Mouse (Mus musculus) 3T3-L1 (cell line): ENCODE measurements around the gene Tspan9.

Experiments
- DNase-seq: peaks from one replicate; pipeline ENCODE4 v3.0.0-alpha.2; 2015; ENCODE audit warnings: low read depth, low spot score

Gene Tspan9

DNA sequence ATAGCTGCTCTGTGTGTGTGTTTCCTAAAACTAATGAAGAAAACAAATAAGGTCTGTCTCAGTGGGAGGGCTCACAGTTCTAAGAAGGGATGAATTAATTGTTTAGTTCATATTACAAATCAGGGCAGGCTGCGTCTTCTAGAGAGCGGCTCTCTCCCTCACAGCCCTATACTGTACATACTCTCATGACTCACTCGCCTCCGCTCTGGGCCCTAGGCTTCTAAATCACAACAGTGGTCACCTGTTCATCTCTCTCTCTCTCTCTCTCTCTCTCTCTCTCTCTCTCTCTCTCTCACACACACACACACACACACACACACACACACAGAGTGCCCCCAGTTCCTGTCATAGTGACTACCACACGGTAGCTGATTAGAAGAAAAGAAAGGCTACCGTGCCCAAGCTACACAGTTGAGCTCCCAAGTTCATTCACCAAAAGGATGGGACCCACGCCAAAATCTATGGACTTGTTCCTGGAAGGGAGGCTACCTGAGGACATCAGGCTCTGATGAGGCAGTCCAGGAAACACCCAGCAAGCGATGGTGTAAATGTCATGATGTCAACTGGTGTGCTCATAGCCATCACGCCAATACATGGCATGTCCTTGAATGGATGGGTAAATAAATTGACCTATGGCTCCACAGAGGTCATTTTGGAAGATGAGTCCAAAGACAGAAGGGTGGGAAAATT is 104.2 kb downstream of the Tspan9 start:
- peak; percentile 21 for DNase-seq

DNA sequence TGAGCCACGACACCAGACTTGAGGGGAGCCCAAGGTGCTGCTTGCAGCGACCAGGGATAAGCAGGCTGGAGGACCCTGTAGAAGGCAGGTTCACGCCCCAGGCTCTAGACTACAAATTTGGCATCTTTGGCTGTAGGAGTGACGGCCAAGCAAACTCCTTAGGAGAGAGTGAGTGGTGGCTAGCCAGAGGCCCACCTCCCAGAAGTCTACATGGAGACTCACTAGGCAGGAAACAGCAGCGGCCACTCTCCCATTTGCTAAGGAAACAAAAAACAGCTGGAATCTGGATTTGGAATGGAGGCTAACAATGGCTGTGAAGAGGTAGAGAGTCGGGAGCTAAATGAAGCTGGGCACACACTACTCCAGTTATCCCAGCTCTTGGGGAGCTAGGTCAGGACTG is 104.8 kb downstream of the Tspan9 start:
- DNase-seq = no peak

DNA sequence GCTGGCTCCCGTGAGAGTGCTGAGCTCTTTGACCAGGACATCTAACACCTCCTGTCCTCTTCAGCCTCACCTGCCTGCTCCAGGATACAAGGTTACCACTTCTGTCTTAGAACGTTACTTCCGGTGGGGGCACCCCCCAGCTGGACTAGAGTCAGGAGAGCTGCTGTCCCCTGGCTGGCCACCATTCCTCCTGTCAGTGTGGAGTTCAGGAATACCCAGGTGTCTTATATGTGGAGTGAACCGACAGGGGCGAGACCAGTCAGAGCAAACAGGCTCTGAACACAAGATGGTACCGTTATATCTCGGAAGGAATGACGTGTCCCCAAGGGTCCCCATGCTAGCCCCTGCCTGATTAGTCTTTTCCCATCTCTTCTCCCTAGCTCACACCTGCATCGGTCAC is 106.8 kb downstream of the Tspan9 start:
- no peak for DNase-seq

DNA sequence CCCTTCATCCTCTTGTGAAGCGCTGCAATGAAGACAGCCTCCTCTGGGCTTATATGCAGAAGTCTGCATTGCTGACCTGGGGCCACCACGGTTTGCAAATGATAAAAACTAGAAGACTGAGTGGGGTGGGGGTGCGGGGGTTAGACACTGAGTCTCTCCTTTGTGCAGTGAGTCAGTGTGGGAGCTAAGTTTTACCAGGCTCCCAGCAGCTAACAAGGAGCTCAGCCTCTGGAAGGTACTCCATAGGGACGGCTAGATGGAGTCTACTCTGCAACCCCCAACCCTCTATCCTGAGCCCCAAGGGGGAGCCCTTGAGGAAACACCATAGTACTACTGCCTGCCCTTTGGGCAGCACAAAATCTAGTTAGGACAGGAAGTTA is 107.5 kb downstream of the Tspan9 start:
- peak; percentile 74 for DNase-seq

DNA sequence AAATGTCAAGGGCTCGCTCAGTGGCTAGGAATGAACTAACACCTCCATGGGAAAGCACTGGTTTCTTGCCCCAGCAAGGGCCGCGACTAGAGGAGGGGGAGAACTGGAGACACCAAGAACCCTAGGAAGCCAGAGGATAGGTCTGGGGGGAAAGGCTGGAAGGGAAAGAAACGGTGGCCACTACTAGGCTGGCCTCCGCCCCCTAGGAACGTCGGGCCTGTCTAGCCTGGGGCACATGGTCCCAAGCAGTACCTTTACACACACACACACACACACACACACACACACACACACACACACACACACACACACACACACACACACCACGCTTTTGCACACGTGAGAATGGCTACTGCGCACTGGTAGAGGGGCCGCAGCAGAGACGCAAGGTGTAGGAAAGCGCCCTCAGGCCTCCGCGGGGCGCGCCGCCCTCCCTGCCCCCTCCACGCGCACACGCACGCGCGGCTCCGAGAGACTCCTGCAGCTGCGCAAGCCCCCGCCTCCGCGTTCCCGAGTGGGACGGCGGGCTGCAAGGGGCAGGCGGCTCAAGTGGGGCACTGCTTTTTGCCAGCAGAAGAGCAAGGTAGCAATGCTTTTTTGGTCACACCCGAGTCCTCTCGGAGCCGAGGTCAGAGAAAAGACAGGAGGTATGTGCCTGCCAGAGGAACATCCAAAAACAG is 108.0 kb downstream of the Tspan9 start:
- no peak for DNase-seq

DNA sequence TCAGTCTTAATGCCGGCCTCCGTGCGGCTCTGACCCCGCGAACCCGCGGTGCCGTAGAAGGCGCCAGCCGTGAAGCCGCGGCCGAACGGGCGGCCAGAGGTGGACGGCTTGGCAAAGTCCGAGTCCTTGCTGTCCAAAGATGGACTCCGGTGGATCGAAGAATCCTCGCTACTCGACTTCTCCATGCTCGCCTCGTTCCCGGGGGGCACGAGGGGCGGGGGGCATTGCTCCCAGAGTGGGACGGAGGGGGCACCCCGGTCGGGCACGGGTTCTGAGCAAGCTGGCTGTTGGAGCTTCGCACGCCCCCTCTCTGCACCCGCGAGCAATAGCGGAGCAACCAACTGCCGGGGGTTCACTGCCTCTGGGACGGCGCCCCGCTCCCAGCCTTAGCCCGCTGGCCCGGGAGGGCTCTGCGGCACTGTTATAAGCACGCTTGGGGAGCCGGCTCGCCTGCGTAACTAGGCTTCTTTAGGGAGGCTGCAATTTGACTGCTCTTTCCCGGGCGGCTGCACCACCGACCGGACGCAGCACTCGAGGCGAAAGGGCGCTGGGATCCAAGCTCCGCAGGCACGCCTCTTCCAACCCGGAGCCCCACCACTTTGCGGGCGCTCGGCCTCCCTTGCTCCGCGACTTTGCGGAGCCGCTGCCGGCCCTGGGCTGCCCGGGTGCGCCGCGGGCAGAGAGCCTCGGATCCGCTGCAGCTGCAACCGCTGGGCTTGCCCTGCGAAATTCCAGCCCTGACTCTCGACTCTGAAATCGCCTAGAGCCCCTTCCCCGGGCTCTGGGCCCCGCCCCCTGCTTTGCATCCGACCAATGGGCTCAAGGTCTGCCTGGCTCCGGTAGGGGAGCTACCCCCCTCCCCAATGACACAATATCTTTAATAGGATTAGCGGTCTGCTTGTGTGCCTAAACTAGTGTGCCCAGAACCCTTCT is 108.8 kb downstream of the Tspan9 start:
- peak; percentile 77 for DNase-seq

DNA sequence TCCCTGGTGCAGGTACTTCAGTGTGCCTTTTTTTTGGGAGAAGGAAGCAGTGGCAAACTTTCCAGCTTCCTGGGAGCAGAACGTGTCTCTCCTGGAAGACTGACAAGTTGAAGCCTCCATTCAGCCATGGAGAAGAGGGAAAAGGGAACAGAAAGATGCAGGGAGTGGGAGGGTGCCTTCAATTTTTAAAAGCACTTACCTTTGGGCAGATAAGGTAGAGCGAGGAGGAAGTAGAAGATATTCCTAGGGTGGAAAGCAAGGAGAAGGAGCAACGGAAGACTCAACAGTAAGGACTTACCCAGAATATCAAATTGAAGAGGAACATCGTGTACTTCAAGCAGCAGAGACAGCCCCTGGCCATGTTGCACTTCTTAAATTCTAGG is 109.5 kb downstream of the Tspan9 start:
- DNase-seq = peak; percentile 53

DNA sequence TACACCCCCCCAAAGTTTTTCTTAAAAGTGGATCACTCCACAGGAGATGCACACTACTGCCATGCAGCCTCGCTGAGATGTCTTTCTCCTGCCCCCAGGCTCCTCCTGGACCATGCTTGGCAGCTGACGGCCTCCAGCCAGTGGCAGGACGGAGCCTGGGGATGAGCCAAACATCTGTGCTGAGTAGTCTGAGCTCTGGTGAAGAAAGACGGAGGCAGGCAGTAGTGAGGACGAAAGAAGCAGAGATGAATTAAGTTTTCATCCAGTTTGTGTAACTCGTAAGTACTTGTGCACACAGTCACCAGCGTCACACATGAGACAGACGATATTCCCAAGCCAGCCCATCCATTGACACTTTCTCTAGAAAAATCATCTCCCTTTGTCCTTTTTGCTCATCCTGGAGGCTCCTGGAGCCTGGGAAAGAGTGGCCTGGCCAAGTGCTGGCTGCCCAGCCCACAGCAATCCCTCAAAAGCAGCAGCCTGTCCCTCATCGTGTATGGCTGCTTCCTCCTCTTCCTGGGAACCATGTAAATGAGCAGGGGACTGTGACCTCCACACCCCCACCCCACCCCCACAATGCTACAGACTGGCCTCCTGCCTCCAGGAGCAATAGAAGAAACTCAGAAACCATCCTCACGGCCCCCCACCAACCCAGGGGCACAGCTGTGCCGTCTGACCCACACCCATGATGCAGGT is 110.1 kb downstream of the Tspan9 start:
- DNase-seq = peak; percentile 97

DNA sequence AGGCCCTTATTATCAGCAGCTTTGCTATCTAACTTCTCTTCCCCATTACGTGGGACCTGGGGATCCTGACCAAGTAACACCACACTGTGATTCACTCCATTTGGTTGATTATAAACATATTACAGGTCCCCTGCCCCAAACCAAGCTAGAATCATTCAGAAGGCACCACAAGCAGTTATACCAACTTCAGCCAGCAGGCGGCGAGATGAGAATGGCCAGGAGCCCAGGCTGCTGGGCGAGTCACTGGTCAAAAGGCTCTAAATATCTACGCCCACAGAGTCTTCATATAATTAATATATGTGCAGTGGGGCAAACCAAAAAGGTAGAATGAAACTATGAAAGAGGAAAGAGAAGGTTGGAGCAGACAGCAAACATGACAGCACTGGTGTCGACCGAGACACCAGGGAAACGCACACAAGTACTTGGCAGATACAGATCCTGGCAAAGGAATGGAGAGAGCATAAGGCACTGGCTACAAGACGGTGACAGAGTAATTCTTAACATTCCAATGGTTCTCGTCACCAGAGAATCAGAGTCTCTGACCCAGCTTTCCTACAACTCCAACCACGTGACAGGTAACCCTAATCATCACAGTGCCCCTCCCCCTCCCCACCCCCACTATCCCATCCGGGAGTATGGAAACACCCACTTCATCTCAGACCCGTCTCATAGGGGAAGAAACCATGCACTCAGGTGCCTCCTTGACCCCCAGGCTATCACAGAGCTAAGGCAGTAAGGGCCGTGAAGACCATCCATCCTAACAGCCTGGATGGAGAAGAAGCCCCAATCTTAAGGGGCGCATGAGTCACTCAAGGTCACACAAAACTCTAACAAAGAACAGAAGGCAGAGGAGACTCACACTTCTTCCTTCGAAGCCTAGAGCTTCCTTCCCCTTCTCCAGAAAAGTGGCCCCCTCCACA is 110.9 kb downstream of the Tspan9 start:
- peak; percentile 96 for DNase-seq

DNA sequence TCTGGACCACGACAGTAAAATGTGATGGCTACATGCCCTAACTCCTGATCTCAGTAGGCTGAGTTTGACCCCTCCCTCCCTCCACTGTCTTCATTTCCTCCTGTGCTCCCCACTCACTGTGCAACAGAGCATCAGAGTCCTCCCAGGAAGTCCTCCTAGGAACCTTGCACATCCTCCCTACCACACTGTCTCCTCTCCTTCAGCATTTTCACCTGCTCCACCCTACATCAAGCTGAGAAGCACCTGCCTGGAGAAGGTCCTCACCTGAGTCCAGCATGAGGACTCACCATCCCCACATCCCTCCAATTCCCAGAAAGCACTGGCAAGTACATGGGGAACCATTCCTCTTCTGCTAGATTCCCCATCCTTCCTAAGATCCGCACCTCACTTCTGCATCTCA is 111.8 kb downstream of the Tspan9 start:
- DNase-seq = no peak

DNA sequence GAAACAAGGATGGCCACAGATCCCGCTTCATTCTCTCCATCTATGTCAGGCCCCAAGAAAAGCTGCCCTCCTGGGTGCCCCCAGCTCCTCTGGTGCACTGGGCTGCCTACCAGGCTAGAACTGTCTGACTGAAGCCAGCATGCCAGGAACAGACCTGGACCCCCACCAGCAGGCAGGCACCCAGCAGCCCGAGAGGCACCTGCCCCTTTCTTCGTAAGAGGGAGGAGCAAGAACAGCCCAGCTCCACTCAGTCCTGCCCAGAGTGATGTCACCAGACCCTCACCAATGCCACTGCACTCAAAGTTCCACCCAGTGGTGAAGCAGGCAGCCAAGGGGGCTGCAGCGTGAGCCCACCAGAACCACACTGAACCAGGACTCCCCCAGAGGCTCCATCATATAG is 112.3 kb downstream of the Tspan9 start:
- DNase-seq = no peak

DNA sequence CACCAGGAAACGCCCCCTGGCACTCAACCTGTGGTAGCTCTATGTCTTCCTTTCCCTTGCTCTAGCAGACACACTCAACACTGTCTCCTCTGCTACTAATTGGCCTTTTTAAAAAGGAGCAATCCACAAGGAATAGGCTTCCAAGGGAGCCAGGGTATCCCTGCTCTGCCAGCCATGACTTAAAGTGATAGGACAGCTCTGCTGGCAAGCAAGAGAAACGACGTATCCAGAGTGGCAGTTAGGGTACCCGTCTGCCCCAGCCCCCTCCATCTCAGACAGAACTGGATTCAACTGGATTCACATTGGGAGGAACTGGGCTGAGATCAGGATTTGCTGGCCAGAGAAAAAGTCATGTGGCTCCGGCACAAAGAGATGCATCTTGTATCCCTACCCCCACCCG is 112.9 kb downstream of the Tspan9 start:
- no peak for DNase-seq

DNA sequence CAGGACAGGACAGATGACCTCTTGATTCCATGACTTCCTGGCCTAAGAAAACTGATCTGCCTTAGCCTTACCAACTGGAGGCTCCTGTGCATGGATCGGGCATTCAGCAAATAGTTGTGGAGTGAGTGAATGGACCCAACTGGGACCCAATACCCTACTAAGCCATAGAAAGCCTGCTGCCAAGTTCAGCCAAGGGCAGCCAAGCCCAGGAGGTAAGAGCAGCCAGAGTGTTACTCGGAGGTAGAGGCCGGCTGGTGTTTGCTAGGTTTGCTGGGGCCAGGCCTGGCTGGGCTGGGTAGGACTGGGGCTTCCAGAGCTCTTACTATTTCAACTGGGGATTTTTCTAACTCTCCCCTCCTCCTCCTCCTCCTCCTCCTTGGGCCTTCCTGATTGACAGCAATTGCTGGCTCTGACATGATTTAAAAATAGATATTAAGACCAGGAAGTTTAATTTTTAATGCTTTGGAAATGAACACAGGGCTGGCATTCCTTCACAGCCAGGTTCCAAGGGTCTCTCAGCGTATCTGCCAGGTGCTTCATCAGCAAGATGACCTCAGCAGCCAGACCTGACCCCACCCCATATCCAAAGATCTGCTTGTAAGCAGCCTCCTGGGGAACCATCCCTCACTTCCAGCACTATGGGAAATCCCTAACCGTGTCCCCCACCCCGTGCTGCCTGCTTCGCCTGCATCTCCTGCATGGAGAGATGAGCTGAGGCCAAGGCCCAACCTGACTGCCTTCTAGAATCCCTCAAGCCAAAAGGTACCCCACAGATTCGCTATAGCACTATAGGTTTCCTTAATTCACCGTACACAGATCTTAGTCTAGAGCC is 113.7 kb downstream of the Tspan9 start:
- peak; percentile 57 for DNase-seq

DNA sequence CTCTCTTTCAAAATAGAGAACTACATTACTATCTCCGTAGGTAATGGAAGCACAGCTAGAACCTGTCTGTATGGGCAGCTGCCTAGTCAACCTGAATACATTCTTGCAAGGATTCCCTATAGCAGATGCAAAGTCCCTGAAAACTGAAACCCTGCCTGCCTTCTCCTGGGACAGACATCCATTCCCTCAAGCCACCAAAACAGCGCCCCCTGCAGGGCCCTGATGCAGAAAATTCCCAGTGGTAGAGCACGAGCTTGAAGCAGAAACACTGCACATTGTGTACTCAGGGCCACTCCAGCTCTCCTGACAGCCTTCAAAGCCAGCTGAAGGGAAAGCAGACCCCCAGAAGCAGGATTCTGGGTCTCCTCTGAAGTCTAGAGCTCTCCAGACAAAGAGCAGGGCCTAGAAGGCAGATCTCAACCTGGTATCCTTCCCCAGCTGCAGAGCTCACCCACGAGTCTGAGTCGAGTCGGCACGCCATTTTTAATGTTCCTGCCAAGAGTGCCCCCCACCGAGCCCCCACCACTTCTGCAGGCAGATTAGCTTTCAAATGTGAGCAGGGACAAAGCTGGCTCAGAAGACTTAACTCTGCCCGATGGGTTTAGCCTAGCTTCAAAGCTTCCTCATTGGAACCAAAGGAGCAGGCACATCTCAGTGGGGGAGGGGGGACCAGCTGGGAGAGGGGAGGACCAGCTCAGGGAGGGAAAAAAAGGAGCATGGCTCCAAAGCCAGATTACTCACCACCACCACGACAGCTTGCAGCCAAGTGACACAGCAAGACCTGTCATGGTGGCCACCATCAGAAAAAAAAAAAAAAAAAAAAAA is 115.1 kb downstream of the Tspan9 start:
- DNase-seq = peak; percentile 58

DNA sequence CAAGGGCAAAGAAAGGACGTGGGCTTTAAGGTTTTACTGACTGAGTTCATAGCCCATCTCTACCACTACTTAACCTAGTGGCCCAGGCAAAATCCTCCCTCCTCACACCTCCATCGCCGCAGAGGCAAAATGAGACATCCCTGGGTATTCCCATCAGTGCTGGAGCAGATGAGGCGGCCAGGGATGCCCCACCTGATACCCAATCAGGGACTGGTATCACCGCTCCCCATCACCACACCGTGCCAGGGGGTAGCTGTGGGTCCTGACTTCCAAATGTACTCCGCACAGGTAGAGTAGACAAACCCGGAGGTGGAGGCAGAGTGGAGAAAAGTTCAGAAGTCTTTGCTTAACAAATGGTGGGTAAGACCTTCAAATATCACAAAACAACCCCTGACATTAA is 117.4 kb downstream of the Tspan9 start:
- DNase-seq = no peak

DNA sequence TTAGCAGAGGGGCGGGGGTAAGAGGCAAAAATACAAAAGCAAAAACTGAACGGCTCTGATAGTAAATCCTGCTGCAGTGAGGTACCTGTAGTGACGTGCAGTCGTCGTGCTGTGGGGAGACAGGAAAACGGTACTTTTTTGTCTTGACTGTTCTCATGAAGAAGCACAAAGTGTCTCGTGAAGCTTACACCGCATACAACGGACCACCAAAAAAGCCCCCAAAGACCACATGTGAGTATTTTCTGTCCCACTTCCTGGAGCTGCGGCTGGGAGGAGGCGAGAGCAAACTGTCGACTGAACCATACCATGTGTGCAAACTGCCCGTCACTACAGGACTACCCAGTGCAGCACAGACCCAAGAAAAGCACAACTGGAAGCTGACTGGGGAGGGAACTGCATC is 117.8 kb downstream of the Tspan9 start:
- DNase-seq = no peak

DNA sequence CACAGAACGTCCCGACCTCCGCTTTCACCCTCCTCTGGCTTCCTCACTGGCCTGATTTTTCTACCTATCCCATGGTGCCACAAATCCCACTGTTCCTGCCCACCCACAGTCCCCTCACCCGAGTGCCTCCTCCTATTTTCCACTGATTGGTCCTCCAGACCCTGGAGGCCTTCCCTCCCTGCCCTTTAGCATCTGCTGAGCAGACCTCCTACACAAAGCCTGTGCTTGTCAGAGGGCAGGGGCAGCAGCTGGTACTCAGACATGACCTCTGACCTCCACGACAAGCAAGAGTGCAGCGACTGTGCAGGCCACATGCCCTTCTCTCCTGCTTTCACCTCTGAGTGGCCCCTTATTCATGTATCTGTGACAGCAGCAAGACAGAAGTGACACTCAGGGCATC is 121.2 kb downstream of the Tspan9 start:
- no peak for DNase-seq

DNA sequence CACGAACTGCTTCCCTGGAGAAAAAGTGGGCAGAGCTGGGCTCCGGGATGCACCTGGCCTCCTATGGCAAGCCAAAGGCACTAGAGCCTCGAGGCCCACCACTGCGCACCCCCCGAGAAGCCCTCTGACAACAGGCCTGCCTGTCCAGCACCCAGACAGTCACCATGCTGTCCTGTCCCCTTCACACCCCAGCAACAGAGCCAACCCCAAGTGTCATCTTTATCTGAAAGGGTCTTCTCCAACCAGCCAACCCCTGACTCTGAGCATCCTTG is 121.5 kb downstream of the Tspan9 start:
- no peak for DNase-seq
